23 mouse cellular contexts compared by ENCODE assay signal in genomic region chr2:15181000-15181399, GRCm38 (mm10).
DNase-seq lines count a peak whose midpoint lies in the region; ATAC-seq and TF ChIP-seq lines count a peak whose summit lies in the region.
"Had no signal": no experiment of that assay in that cellular context is flagged by ENCODE, and none has a peak within 500 bp of the region (broad histone marks: within the 10 kb centered on the region; RNA-seq: fewer than 3 reads in every experiment).

No protein-coding gene starts in this region.

- H3K4me2 ChIP-seq in intestine, embryonic 15.5 days (replicated peaks), result no peak overlapping the region
- no peak overlapping the region for H3K4me2 ChIP-seq in intestine, embryonic 16.5 days (ENCODE audit: low read depth, low read length)
- no peak overlapping the region for H3K4me2 ChIP-seq in intestine, postnatal 0 days (replicated peaks; ENCODE audit: low read depth)

- H3K9me3 ChIP-seq in intestine, embryonic 15.5 days, result no peaks in the 10 kb centered on the region
- H3K9me3 ChIP-seq in intestine, embryonic 16.5 days (ENCODE audit: control insufficient read depth, low read length), result no peaks in the 10 kb centered on the region
- no peaks in the 10 kb centered on the region for H3K9me3 ChIP-seq in intestine, postnatal 0 days (ENCODE audit: control insufficient read depth)
- H3K9me3 ChIP-seq: G1E had no signal

- WGBS in intestine, embryonic 15.5 days, result 69% methylated on average over 3 of the region's 3 CpGs
- 79% methylated on average over 3 of the region's 3 CpGs for WGBS in intestine, embryonic 16.5 days
- 52% methylated on average over 3 of the region's 3 CpGs for WGBS in intestine, postnatal 0 days
- 39% methylated on average over 3 of the region's 3 CpGs for WGBS in large intestine, adult 2 months

- H3K36me3 ChIP-seq in intestine, embryonic 15.5 days, result no peaks in the 10 kb centered on the region
- H3K36me3 ChIP-seq in intestine, embryonic 16.5 days (ENCODE audit: control insufficient read depth, insufficient read depth, low read length), result no peaks in the 10 kb centered on the region
- no peaks in the 10 kb centered on the region for H3K36me3 ChIP-seq in intestine, postnatal 0 days (ENCODE audit: control insufficient read depth, insufficient read depth)
- H3K36me3 ChIP-seq: G1E had no signal

- no peak overlapping the region for H3K9ac ChIP-seq in intestine, embryonic 15.5 days
- no peak overlapping the region for H3K9ac ChIP-seq in intestine, embryonic 16.5 days (ENCODE audit: low read depth, low read length)
- H3K9ac ChIP-seq in intestine, postnatal 0 days (ENCODE audit: low read depth, low read length), result no peak overlapping the region

- H3K27me3 ChIP-seq in intestine, embryonic 15.5 days (replicated peaks), result no peaks in the 10 kb centered on the region
- no peaks in the 10 kb centered on the region for H3K27me3 ChIP-seq in intestine, embryonic 16.5 days (replicated peaks; ENCODE audit: control insufficient read depth, insufficient read depth, low read length)
- H3K27me3 ChIP-seq in intestine, postnatal 0 days (replicated peaks; ENCODE audit: control insufficient read depth, insufficient read depth, low read length), result no peaks in the 10 kb centered on the region
- H3K27me3 ChIP-seq: CH12.LX, Patski had no signal

- ATAC-seq in intestine, embryonic 15.5 days, result peak; percentile 71
- ATAC-seq in intestine, embryonic 16.5 days, result peak; percentile 81
- ATAC-seq in intestine, postnatal 0 days, result peak; percentile 61
- ATAC-seq in megakaryocyte-erythroid progenitor cell, adult 5-6 weeks (replicated peaks; ENCODE audit: low FRiP score, low TSS enrichment, poor library complexity, severe bottlenecking), result no peak
- ATAC-seq: activated CD4-positive, CD25-positive, alpha-beta regulatory T cell, adult 4 months; CD4-positive, CD25-positive, alpha-beta regulatory T cell, adult 4 months; Patski had no signal

- no peaks in the 10 kb centered on the region for H3K4me1 ChIP-seq in intestine, embryonic 15.5 days (replicated peaks)
- no peaks in the 10 kb centered on the region for H3K4me1 ChIP-seq in intestine, embryonic 16.5 days (ENCODE audit: control insufficient read depth, insufficient read depth, low read length)
- H3K4me1 ChIP-seq in intestine, postnatal 0 days (replicated peaks; ENCODE audit: control insufficient read depth, insufficient read depth, low read length), result no peaks in the 10 kb centered on the region

- peak; percentile 1 for DNase-seq in large intestine, adult 2 months (ENCODE audit: low read depth, low spot score)
- no peak for DNase-seq in heart, adult 18-20 months
- DNase-seq in MN1 (ENCODE audit: low spot score), result no peak
- DNase-seq in natural killer cell, adult 2 months (ENCODE audit: low spot score in 2 of 2), result no peak
- DNase-seq: adrenal gland, adult 2 months; adrenal gland, adult 8-10 months; adrenal gland, postnatal 10 days; adrenal gland, postnatal 14 days; adrenal gland, postnatal 25 days; adrenal gland, postnatal 36 days; B cell, adult 2 months; cerebellum, adult 11 months; cerebellum, adult 11-12 months; cerebellum, adult 18-20 months had no signal

- no peak overlapping the region for H3K27ac ChIP-seq in intestine, embryonic 15.5 days
- no peak overlapping the region for H3K27ac ChIP-seq in intestine, embryonic 16.5 days (ENCODE audit: low read length)
- H3K27ac ChIP-seq in intestine, postnatal 0 days (ENCODE audit: low read depth, low read length), result no peak overlapping the region

- no peak for TF ChIP-seq CTCF in intestine, postnatal 0 days (IDR thresholded peaks at IDR 0.05; ENCODE audit: low read depth)

- H3K4me3 ChIP-seq in intestine, embryonic 15.5 days (replicated peaks), result no peak overlapping the region
- no peak overlapping the region for H3K4me3 ChIP-seq in intestine, embryonic 16.5 days (ENCODE audit: low read length)
- no peak overlapping the region for H3K4me3 ChIP-seq in intestine, postnatal 0 days (ENCODE audit: low read depth, low read length)
